Mouse (Mus musculus) embryonic fibroblast, embryonic 13.5 days (primary cell): ENCODE measurements around the gene Syne2. TPM values are rescaled to one million over a fixed set of nuclear protein-coding genes. Genes with fewer than 3 reads are reported as not detected.
A peak's percentile ranks its signal among the peaks of the same experiment; 100 is the strongest.

Source experiments
- H3K27ac ChIP-seq: 2 replicates; pipeline ENCODE4 v1.5.1; 2012; ENCODE audit warnings: low read length, control low read depth, inconsistent platforms; ENCODE audit not compliant: insufficient read depth
- H3K4me1 ChIP-seq: 2 replicates; pipeline ENCODE4 v1.6.1; 2011; ENCODE audit warnings: low read length; ENCODE audit not compliant: control insufficient read depth, insufficient read depth
- H3K4me3 ChIP-seq: 2 replicates; pipeline ENCODE4 v1.5.1; 2011; ENCODE audit warnings: mild to moderate bottlenecking, control low read depth, low read length; ENCODE audit not compliant: insufficient read depth
- CTCF ChIP-seq: IDR thresholded peaks from 2 replicates; pipeline ENCODE4 v1.5.1; 2011; ENCODE audit warnings: mild to moderate bottlenecking, control low read depth, low read length, moderate library complexity, borderline replicate concordance; ENCODE audit not compliant: insufficient read depth
- POLR2A ChIP-seq: IDR thresholded peaks from 2 replicates; pipeline ENCODE4 v1.6.1; 2011; ENCODE audit warnings: low read depth, mild to moderate bottlenecking, control low read depth, low read length, moderate library complexity
- polyA plus RNA-seq: library from polyadenylated mRNA; stranded (reverse); fragments of >200 nt; gene quantifications from 2 replicates; pipeline ENCODE4 v1.2.4, GENCODE M21; 2011; ENCODE audit warnings: low read depth; ENCODE audit not compliant: missing spikeins, insufficient read length

Syne2 gene
- polyA plus RNA-seq, 1 experiment: 10.9 TPM

DNA sequence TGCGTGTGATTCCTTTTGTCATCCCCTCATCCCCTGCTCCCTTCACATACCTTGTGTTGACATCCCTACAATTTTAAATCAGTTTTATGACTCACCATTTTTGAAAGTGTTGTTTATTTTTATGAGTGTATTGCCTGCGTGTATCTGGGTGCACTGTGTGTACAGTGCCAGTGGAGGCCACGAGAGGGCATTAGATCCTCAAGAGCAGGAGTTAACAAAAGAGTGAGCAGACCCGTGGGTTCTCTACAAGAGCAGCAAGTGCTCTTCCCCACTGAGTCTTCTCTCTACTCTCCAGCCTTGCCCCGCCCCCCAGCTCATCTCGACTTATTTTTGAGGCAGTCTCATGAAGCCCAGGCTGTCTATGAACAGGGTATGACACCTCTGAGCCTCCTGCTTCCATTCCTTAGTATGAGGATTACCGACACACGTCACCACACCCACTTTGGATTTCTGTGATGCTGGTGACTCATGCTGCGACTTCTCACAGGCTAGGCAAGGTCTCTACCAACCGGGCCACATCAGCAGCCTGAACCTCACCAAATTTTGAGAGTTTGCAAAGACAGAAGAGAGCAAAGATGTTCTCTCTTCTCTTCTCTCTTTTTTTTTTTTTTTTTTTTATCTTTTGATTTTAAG is 174.4 kb downstream of the Syne2 start:
- no peak for TF ChIP-seq CTCF
- no peak for TF ChIP-seq POLR2A
- no peaks in the 10 kb centered on the region for H3K4me1 ChIP-seq

DNA sequence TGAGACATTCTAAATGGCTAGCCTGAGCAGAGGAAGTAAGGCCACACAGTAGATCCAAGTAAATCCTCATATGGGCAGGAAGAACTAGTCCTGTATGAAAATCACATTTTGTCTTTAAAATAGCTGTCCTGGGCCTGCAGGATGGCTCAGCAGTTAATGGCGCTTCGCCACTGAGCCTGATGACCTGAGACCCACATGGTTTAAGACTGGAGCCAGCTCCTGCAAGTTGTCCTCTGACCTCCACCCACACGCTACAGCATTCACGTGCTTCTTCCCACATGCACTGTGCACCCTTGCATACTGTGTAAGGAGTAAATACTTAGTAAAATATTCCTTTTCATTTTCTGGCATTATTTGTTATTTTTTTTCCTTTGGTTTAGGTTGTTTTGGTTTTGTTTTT is 175.0 kb downstream of the Syne2 start:
- no peaks in the 10 kb centered on the region for H3K4me1 ChIP-seq
- no peak overlapping the region for H3K27ac ChIP-seq
- H3K4me3 ChIP-seq: no peak overlapping the region
- TF ChIP-seq CTCF: no peak
- TF ChIP-seq POLR2A: no peak

More for the DNA sequence above, 174.4 kb downstream of the Syne2 start:
- Histone ChIP-seq H3K27ac (no peak overlapping the region), H3K4me3 (no peak overlapping the region)

DNA sequence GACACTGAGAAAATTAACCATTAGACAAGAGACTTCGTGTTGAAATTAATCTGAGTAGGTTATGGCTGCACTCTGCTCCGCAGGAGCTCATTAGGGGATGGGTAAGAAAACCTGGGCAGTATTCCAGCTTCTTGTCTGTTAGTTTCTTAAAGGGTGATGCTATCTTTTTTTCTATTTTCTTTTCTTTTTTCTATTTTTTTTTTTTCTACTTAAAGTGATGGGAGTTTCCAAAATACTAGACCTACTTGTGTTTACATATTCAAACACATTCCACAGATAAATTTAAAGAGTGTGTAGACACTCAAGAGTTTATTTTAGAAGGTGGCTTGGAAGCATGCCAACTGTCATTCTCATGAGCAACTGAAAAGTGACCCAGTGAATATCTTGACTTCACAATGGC is 177.2 kb downstream of the Syne2 start:
- H3K4me1 ChIP-seq: no peaks in the 10 kb centered on the region
- no peak overlapping the region for H3K27ac ChIP-seq
- H3K4me3 ChIP-seq: no peak overlapping the region
- TF ChIP-seq POLR2A (no peak), CTCF (no peak)

DNA sequence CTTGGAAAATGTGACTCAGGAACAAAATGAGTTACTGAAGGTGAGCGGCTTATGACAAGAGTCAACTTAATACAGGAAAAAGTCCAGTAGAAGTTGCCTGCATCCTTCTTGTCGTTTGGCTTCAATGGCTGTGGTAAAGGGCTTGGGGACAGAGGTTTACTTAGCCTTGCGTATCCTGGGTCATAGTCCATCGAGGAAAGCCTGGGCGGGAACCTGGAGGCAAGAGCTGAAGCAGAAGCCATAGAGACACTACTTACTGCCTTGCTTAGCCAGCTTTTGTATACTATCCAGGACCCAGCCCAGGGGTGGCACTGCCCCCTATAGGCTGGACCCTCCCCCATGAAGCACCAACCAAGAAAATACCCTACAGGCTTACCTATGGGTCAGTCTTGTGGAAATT is 179.6 kb downstream of the Syne2 start:
- TF ChIP-seq CTCF (no peak), POLR2A (no peak)
- H3K4me3 ChIP-seq: no peak overlapping the region
- no peaks in the 10 kb centered on the region for H3K4me1 ChIP-seq
- no peak overlapping the region for H3K27ac ChIP-seq

DNA sequence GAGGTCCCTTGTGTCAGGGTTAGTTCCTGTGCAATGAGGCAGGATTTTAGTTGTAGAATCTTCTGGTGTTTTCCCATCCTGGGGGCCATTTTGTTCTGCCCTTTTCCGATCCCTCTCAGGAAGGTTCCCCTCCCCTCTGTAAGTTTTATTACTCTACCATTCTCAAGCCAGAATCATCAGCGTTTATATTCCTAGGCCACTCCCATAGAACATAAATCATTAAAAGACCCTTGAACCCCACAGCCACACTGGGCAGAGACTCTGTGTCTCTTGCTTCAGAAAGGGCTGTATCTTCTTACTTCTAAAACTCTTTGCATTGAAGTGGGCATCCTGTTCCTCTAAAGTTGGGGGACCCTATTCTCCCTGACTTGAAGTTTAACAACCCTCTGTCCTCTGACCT is 180.5 kb downstream of the Syne2 start:
- H3K27ac ChIP-seq: no peak overlapping the region

DNA sequence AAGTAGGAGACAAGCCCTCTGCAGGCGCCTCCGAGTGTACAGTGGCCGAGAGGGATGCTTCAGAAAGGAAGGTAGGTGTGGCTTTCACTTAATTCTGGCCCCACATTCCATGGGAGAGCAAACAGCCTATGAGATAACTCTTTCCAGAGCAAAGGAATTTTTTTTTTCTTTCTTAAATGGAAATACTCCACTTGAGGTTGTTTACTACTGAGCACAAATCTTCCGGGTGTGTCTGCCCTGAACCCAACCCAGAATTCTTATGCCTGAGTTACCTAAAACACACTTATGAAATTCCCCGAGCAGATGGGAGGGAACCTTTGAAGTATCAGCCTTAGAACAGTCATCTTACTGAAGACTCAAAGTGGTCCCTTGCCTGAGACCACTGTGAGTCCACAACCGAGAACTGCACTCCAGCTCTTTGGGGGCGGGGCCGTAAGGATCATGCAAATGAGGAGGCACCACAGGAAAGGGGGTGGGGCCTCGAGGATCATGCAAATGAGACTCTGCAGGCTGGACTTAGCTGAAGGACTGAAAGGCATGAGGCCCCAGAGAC is 186.8 kb downstream of the Syne2 start:
- Histone ChIP-seq H3K4me1 (no peaks in the 10 kb centered on the region), H3K27ac (no peak overlapping the region), H3K4me3 (no peak overlapping the region)
- no peak for TF ChIP-seq POLR2A
- no peak for TF ChIP-seq CTCF

More for the DNA sequence above, 180.5 kb downstream of the Syne2 start:
- TF ChIP-seq POLR2A: no peak
- no peak for TF ChIP-seq CTCF
- Histone ChIP-seq H3K4me3 (no peak overlapping the region), H3K4me1 (no peaks in the 10 kb centered on the region)

DNA sequence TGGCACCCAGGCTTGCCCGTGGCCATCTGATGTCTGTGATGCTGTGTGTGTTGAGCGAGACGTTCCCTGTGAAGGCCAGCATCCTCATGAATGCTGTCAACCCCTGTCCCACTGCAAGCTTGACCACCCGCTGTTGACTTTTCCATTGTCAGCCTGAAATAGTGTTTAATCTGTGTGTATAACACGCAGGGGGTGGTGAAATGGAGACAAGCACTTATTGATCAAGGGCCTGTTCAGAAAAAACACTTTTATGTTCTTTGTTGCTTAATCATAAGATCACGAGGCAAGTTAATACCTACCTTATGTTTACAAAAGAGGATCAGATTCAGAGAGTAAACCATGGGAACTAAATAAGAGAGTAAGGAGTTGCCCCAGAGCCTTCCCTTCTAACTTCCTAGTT is 191.1 kb downstream of the Syne2 start:
- TF ChIP-seq CTCF (no peak), POLR2A (no peak)
- no peak overlapping the region for H3K27ac ChIP-seq
- H3K4me1 ChIP-seq: peaks cover 9% of the 10 kb centered on the region
- H3K4me3 ChIP-seq: no peak overlapping the region

DNA sequence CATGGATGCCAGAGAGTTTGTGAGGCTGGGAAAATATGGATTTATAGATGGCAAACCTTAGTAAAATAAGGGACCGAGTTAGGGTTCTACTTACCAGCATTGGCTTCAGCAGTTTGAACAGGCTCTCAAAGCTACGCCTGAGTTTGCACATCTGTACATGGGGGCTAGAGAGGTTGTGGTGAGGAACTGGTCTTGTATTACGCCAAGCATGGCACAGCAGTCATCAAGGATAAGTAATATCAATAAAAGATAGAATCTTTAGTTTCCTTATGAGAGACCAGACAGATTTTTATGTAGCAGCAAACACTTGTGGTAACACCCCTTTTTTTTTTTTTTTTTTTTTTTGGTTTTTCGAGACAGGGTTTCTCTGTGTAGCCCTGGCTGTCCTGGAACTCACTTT is 194.9 kb downstream of the Syne2 start:
- TF ChIP-seq POLR2A (no peak), CTCF (no peak)
- Histone ChIP-seq H3K4me1 (peaks cover 9% of the 10 kb centered on the region), H3K27ac (no peak overlapping the region), H3K4me3 (no peak overlapping the region)

DNA sequence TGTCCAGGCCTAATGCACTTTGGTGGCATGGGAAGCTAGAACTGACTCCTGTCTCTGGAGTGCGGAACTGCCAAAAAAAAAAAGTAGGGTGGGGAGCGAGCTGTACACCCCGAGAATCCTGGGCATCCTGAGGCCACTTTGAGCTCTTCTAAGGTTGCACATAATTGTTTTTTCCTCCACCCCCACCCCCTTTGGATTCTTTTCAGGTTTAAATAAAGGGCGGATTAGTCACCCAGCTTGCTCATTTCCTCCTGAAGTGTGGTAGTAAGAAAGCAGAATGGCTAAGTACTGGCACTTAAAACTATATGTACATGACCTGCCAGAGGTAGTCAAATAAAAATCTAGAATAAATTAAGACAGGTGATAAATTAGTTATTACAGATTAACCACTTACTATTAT is 195.5 kb downstream of the Syne2 start:
- H3K4me1 ChIP-seq: peaks cover 9% of the 10 kb centered on the region
- no peak overlapping the region for H3K4me3 ChIP-seq
- no peak for TF ChIP-seq CTCF
- no peak for TF ChIP-seq POLR2A
- H3K27ac ChIP-seq: peak overlapping the region; percentile 49; the same call in 1 of the 2 replicates

DNA sequence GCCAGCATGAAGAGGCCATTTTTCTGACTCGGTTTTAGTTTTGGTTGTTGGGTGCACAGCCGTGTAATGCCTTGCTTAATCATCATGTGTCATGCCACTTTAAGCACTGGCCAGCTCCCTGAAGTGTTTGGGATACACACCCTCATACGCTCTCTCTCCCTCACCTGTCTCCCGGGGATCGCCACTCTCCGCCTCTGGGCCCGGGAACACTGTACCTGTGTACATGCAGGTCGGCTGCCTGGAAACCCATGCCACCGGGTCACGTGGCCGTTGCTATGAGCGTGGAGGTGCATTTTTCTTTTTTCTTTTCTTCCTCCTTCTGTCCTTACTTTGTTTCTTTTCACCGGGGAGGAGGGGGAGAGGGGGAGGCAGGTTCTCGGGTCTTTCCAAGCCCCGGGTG is 197.1 kb downstream of the Syne2 start:
- TF ChIP-seq CTCF: no peak
- TF ChIP-seq POLR2A: no peak
- Histone ChIP-seq H3K27ac (no peak overlapping the region), H3K4me3 (no peak overlapping the region)

More for the DNA sequence above, 197.1 kb downstream of the Syne2 start:
- H3K4me1 ChIP-seq: peaks cover 9% of the 10 kb centered on the region
